Mouse (Mus musculus): ENCODE measurements around the gene Ctnnd2. TPM values are rescaled to one million over a fixed set of nuclear protein-coding genes. Genes with fewer than 3 reads are reported as not detected.

Gene Ctnnd2
- total RNA-seq, 2 experiments from 2014 or later = 2.6 to 2.8 TPM

DNA sequence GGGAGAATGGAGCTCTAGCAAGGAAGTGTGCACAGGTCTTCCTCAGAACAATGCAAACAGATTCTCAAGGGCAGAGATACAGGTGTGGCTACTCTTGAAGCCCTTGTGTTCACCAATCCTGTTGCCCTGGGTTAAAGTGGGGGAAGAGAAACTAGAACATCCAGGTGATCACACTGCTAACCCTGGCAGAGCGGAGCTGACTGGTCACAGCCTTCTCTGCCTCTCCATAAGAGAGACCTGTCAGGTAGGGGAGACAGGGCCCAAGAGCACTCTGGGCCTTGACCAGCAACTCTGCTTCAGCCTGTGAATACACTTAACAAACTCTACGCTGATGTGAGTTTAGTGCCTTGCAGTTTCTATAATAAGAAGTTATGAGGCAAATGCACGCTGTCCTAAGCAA, 820.5 kb downstream of the Ctnnd2 start:
- DNase-seq = no peak

GRCm38 (mm10) chr15:30995346-30995745, 823.0 kb downstream of the Ctnnd2 start:
- DNase-seq = no peak

- DNase-seq = no peak
These were observed 832.1 kb downstream of the Ctnnd2 start for GRCm38 (mm10) chr15:31004468-31004867.

DNA sequence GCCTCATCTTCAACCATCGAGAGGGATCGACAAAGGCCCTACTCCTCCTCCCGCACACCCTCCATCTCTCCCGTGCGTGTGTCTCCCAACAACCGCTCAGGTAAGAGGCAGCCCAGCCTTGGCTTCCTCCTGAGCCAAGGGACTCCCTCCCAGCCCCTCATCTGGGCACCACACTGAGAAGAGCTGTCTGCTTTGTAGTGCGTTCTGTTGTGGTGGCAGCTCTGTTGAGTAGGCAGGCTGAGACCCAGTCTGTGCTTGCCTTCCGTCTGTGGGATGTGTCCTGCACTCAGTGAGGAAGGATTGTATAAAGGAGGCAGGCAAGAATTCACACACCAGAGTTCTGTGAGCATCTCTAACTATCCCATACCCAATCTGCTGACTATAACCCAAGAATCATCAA, 832.6 kb downstream of the Ctnnd2 start:
- DNase-seq = no peak

GRCm38 (mm10) chr15:31006050-31006824, 833.8 kb downstream of the Ctnnd2 start:
- no peak for DNase-seq

GRCm38 (mm10) chr15:31006825-31007157, 834.4 kb downstream of the Ctnnd2 start:
- DNase-seq = no peak

DNA sequence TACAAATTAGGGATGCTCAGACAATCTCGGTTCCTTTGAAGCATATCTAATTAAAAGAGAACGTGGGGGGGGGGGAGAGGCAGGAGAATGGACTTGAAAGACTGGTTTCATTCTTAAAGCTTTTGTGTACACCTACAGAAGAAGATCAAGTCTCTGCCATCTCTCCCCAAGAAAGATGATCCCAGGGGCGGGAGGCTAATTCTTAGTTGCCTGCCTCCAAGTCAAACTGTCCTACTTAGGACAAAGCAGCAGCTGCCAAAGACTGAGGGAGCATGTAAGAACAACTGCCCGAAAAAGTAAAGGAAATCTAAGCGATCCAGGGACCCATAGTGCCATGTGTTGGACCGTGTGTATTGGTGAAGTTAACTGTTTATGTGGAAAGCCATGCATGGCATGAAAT, 836.2 kb downstream of the Ctnnd2 start:
- no peak for DNase-seq

DNA sequence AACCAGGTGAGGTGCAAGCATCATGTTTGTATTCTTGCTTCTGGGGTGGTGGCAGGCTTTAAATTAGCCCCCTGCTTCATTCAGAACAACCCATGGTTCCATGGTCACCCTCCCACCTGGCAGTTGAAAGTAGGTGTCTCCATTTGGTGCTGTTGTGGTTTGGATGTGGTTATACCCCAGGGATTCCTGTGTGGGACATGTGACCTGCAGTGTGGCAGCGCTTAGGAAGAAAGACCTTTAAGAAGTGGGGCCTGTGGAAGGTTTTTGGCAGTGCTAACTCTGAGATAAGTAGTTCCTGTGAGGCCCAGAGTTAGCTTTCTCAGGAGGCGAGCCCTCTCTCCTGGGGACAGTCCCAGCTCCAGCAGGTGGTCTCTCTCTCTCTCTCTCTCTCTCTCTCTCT, 848.4 kb downstream of the Ctnnd2 start:
- no peak for DNase-seq

DNA sequence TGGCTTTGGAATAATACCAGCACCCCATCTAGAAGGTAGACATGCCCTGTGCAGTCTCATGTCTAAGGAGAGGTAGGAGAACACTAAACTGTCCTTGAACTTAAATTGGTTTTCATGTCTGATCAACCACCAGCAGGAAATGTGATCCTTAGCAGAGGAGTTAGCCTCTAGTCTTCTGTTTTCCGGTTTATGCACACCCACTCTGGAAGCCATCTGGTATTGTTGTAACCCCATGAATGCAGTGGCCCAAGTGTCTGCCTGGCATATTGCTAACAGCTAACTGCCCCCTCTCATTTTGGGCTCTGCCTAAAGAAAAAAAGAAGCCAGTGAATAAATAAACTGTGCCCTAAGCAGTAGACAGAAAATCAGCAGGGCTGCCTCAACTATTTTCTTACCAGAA, 849.6 kb downstream of the Ctnnd2 start:
- DNase-seq = no peak

- DNase-seq = no peak
These were observed 850.1 kb downstream of the Ctnnd2 start for GRCm38 (mm10) chr15:31022497-31022896.

- DNase-seq = no peak
These were observed 851.4 kb downstream of the Ctnnd2 start for GRCm38 (mm10) chr15:31023766-31024165.

DNA sequence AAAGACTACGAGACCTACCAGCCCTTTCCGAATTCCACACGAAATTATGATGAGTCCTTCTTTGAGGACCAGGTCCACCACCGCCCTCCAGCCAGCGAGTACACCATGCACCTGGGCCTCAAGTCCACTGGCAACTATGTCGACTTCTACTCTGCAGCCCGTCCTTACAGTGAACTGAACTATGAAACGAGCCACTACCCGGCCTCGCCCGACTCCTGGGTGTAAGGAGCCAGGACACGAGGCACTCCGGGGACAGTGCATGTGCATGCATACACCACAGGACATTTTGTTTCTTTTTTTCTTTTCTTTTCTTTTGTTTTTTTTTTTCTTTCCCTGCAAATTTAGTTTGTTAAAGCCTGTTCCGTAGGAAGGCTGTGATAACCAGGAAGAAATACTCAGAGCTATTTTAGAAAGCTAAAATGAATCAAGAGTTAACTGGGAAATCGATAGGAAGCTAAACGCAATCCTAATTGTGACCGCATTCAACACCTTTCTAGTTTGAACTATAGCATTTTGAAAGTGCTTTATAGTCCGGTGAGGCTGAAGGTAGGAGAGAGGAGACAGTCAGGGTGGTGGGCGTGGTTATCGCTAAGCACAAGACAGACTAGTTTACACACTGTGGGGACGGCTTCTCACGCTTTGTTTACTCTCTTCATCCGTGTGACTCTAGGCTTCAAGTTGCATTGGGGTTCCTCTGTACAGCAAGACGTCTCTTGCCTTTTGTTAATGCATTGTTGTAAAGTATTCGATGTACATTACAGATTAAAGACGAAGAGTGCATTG, 855.2 kb downstream of the Ctnnd2 start:
- no peak for DNase-seq

DNA sequence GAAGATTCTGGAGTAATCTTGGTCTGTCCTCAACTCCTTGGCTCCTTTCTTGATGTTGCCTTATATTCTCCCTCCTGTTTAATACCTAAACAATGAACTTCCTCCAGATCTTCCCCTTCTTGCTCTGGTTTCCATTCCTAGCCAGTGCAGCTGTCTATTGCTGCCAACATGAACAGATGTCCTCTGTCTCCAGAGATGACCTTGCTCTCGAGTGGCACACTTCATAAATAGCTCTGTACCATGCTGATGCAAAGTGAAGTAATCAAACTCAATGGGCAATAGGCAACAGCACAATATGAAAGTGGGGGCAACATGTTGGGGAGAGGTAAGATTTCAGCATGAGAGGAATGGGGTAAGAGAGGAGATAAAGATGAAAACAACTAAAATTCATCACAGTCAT, 872.6 kb downstream of the Ctnnd2 start:
- no peak for DNase-seq

- DNase-seq = no peak
These were observed 879.1 kb downstream of the Ctnnd2 start for GRCm38 (mm10) chr15:31051496-31051895.

DNA sequence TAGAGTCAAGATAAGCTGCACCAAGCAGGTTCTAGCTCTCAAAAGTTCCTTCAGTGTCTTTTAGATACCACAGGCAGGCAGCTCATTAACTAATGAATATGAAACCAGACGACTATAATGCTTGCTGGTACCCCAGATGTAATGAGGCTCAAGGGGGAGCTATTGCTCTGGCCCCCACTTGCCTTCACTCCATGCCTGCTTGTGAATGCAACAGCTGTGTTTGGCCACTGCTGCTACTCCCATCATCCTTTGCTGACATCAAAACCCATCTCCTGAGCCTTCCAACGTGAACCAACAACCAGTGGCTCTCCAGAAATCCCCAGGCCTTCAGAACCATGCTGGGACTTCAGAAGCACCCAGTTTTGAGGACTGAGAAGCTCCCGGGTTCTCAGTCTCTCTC, 883.8 kb downstream of the Ctnnd2 start:
- DNase-seq = no peak

- DNase-seq = no peak
These were observed 885.9 kb downstream of the Ctnnd2 start for GRCm38 (mm10) chr15:31058315-31058714.

DNA sequence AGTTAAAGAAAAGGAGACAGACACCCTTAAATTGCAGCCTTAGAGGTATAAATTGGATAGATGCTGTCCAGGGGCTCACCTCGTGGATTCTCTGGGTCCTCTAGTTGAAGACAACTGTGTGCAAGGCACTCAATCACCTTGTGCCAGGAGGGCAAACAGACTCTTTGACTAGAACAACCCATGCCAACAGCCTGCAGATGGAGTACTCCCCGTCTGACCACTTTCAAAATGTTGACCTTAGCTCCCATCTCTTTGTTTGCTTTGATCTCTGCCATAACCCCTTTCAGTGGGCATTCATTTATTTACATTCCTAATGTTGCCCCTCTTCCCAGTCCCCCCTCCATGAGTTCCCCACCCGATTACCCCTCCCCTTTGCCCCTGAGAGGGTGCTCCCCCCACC, 891.3 kb downstream of the Ctnnd2 start:
- DNase-seq = no peak

- no peak for DNase-seq
These were observed 895.7 kb downstream of the Ctnnd2 start for GRCm38 (mm10) chr15:31068127-31068526.

- DNase-seq = no peak
These were observed 897.9 kb downstream of the Ctnnd2 start for GRCm38 (mm10) chr15:31070311-31070710.

Data from adrenal gland, postnatal 36 days (tissue).